Mouse (Mus musculus) intestine, postnatal 0 days (tissue): Measurements from ENCODE around the gene Gm28635. TPM values are rescaled to one million over a fixed set of nuclear protein-coding genes. Genes with fewer than 3 reads are reported as not detected.
A peak's percentile ranks its signal among the peaks of the same experiment; 100 is the strongest.

ENCODE experiments used
- ATAC-seq: fragments of 200-750 bp; cut with Nextera tagmentation; 2 replicates; pipeline ENCODE4 v1.8.0; 2017; ENCODE audit warnings: mild to moderate bottlenecking, moderate TSS enrichment, moderate library complexity
- H3K27ac ChIP-seq: fragments of 300-500 bp; sonication (generic); 2 replicates; pipeline ENCODE4 v1.5.1; 2014; ENCODE audit warnings: mild to moderate bottlenecking, low read depth, low read length, moderate library complexity
- H3K27me3 ChIP-seq: fragments of 300-500 bp; sonication (generic); replicated peaks from 2 replicates; pipeline ENCODE4 v1.6.1; 2014; ENCODE audit warnings: low read length, mixed read lengths; ENCODE audit not compliant: control insufficient read depth, insufficient read depth
- H3K36me3 ChIP-seq: fragments of 300-500 bp; sonication (generic); 2 replicates; pipeline ENCODE4 v1.6.1; 2014; ENCODE audit warnings: mild to moderate bottlenecking, moderate library complexity; ENCODE audit not compliant: control insufficient read depth, insufficient read depth
- H3K4me1 ChIP-seq: fragments of 300-500 bp; sonication (generic); replicated peaks from 2 replicates; pipeline ENCODE4 v1.6.1; 2014; ENCODE audit warnings: antibody characterized with exemption, low read length, mixed read lengths; ENCODE audit not compliant: control insufficient read depth, insufficient read depth
- H3K4me2 ChIP-seq: fragments of 300-500 bp; sonication (generic); replicated peaks from 2 replicates; pipeline ENCODE4 v1.6.1; 2014; ENCODE audit warnings: low read depth, mild to moderate bottlenecking, moderate library complexity
- H3K4me3 ChIP-seq: fragments of 300-500 bp; sonication (generic); 2 replicates; pipeline ENCODE4 v1.5.1; 2014; ENCODE audit warnings: low read depth, low read length
- H3K9ac ChIP-seq: fragments of 300-500 bp; sonication (generic); 2 replicates; pipeline ENCODE4 v1.6.1; 2014; ENCODE audit warnings: mild to moderate bottlenecking, low read depth, low read length
- H3K9me3 ChIP-seq: fragments of 300-500 bp; sonication (generic); 2 replicates; pipeline ENCODE4 v1.6.1; 2016; ENCODE audit warnings: mixed run types; ENCODE audit not compliant: control insufficient read depth
- CTCF ChIP-seq: sonication (generic); IDR thresholded peaks from 2 replicates; pipeline ENCODE4 v1.5.1; 2016; ENCODE audit warnings: low read depth, mild to moderate bottlenecking, control low read depth, antibody characterized with exemption, moderate library complexity
- WGBS: fragments of 180-500 bp; shearing (Covaris S2); extraction: QIAGEN DNeasy Blood & Tissue Kit; methylation state at CpG from one replicate; pipeline ENCODE4 v1.1.7; 2014; 5-methylcytosine and 5-hydroxymethylcytosine counted together
- polyA plus RNA-seq: library from polyadenylated mRNA; unstranded; fragments of >200 nt; fragmentation: Nextera tagmentation; extraction: Ambion mirVana; gene quantifications from 2 replicates; pipeline ENCODE4 v1.2.1, GENCODE M21; 2015

Gene Gm28635
- polyA plus RNA-seq, 1 experiment from 2014 or later: not detected

GRCm38 (mm10) chr2:84721182-84721581, 43.3 kb upstream of the Gm28635 start:
- Histone ChIP-seq H3K4me2 (no peak overlapping the region), H3K4me1 (0 out of 2 replicates have a peak, but pooled peaks cover 3% of the 10 kb centered on the region), H3K27ac (no peak overlapping the region), H3K4me3 (no peak overlapping the region), H3K27me3 (no peaks in the 10 kb centered on the region), H3K36me3 (peaks cover 21% of the 10 kb centered on the region; the same call in 1 of the 2 replicates), H3K9me3 (no peaks in the 10 kb centered on the region), H3K9ac (no peak overlapping the region)
- 78% methylated on average over 3 of the region's 3 CpGs for WGBS
- no peak for TF ChIP-seq CTCF
- no peak for ATAC-seq

GRCm38 (mm10) chr2:84720718-84721117, 42.9 kb upstream of the Gm28635 start:
- no peak for TF ChIP-seq CTCF
- no peak overlapping the region for H3K9ac ChIP-seq
- no peak overlapping the region for H3K4me2 ChIP-seq
- peaks cover 20% of the 10 kb centered on the region; the same call in 1 of the 2 replicates for H3K36me3 ChIP-seq
- H3K4me1 ChIP-seq: 0 out of 2 replicates have a peak, but pooled peaks cover 3% of the 10 kb centered on the region
- WGBS: 92% methylated on average over 2 of the region's 2 CpGs
- no peaks in the 10 kb centered on the region for H3K27me3 ChIP-seq
- no peak for ATAC-seq
- H3K27ac ChIP-seq: no peak overlapping the region
- no peak overlapping the region for H3K4me3 ChIP-seq
- H3K9me3 ChIP-seq: no peaks in the 10 kb centered on the region

- 0 out of 2 replicates have a peak, but pooled peaks cover 2% of the 10 kb centered on the region for H3K4me1 ChIP-seq
- no peak overlapping the region for H3K9ac ChIP-seq
- no peak for ATAC-seq
- TF ChIP-seq CTCF: no peak
- no peaks in the 10 kb centered on the region for H3K9me3 ChIP-seq
- H3K4me3 ChIP-seq: no peak overlapping the region
- WGBS: 96% methylated on average over 4 of the region's 4 CpGs
- H3K4me2 ChIP-seq: no peak overlapping the region
- H3K36me3 ChIP-seq: no peaks in the 10 kb centered on the region
- H3K27ac ChIP-seq: no peak overlapping the region
- H3K27me3 ChIP-seq: no peaks in the 10 kb centered on the region
Measured at GRCm38 (mm10) chr2:84717357-84717756, 39.5 kb upstream of the Gm28635 start.

GRCm38 (mm10) chr2:84716423-84717355, 38.8 kb upstream of the Gm28635 start:
- Histone ChIP-seq H3K9me3 (no peaks in the 10 kb centered on the region), H3K27me3 (no peaks in the 10 kb centered on the region), H3K9ac (peak overlapping the region; percentile 93; the same call in 1 of the 2 replicates), H3K36me3 (no peaks in the 10 kb centered on the region), H3K4me1 (0 out of 2 replicates have a peak, but pooled peaks cover 2% of the 10 kb centered on the region), H3K27ac (0 out of 2 replicates have a peak overlapping the region, but pooled peaks have one; percentile 96), H3K4me2 (peak overlapping the region; percentile 85), H3K4me3 (peak overlapping the region; percentile 99)
- no peak for TF ChIP-seq CTCF
- WGBS: 24% methylated on average over 9 of the region's 9 CpGs
- no peak for ATAC-seq

- Histone ChIP-seq H3K4me1 (0 out of 2 replicates have a peak, but pooled peaks cover 2% of the 10 kb centered on the region), H3K36me3 (peaks cover 3% of the 10 kb centered on the region), H3K4me2 (peak overlapping the region; percentile 85), H3K27ac (peak overlapping the region; percentile 96), H3K9me3 (no peaks in the 10 kb centered on the region), H3K27me3 (no peaks in the 10 kb centered on the region), H3K9ac (peak overlapping the region; percentile 93), H3K4me3 (peak overlapping the region; percentile 99)
- ATAC-seq: peak; percentile 92
- 0 out of 2 replicates have a peak, but pooled peaks have one; percentile 6 for TF ChIP-seq CTCF
- under 1% methylated on average over 33 of the region's 33 CpGs for WGBS
Measured at GRCm38 (mm10) chr2:84715562-84716361, 37.9 kb upstream of the Gm28635 start.
